Mouse (Mus musculus) heart, adult 8-10 months (tissue): ENCODE measurements around the gene Tat. TPM values are rescaled to one million over a fixed set of nuclear protein-coding genes. Genes with fewer than 3 reads are reported as not detected.

Experiments
- DNase-seq: peaks from one replicate; pipeline ENCODE4 v3.0.0; 2022; ENCODE audit warnings: low spot score
- total RNA-seq, 4 experiments: library from RNA; stranded (reverse); gene quantifications; 2 replicates each; pipeline ENCODE4 v1.2.4; 2022

Gene Tat
- total RNA-seq, 4 experiments from 2014 or later, result 0.14 to 2.0 (median 0.41) TPM

- no peak for DNase-seq
Measured at GRCm38 (mm10) chr8:109982386-109983105, 7.7 kb upstream of the Tat start.

- no peak for DNase-seq
Measured at GRCm38 (mm10) chr8:109983944-109984343, 6.3 kb upstream of the Tat start.

- DNase-seq, result no peak
Measured at GRCm38 (mm10) chr8:109986384-109986783, 3.9 kb upstream of the Tat start.

- no peak for DNase-seq
Measured at GRCm38 (mm10) chr8:109987776-109988175, 2.5 kb upstream of the Tat start.

GRCm38 (mm10) chr8:109989151-109989550 is 1.1 kb upstream of the Tat start:
- no peak for DNase-seq

- DNase-seq, result no peak
Measured at GRCm38 (mm10) chr8:109992166-109992565, 1.9 kb downstream of the Tat start.

- no peak for DNase-seq
Measured at GRCm38 (mm10) chr8:109992951-109993350, 2.7 kb downstream of the Tat start.

GRCm38 (mm10) chr8:109997381-109997780 is 7.1 kb downstream of the Tat start:
- DNase-seq, result no peak

- no peak for DNase-seq
Measured at GRCm38 (mm10) chr8:109998066-109998465, 7.8 kb downstream of the Tat start.

GRCm38 (mm10) chr8:109999974-110000373 is 9.7 kb downstream of the Tat start:
- no peak for DNase-seq

GRCm38 (mm10) chr8:110002953-110003352 is 12.7 kb downstream of the Tat start:
- no peak for DNase-seq

GRCm38 (mm10) chr8:110004300-110004699 is 14.1 kb downstream of the Tat start:
- no peak for DNase-seq

GRCm38 (mm10) chr8:110006312-110007023 is 16.2 kb downstream of the Tat start:
- DNase-seq, result no peak

GRCm38 (mm10) chr8:110008228-110008994 is 18.2 kb downstream of the Tat start:
- no peak for DNase-seq

- DNase-seq, result no peak
Measured at GRCm38 (mm10) chr8:110008995-110009446, 18.8 kb downstream of the Tat start.

GRCm38 (mm10) chr8:110010868-110011267 is 20.6 kb downstream of the Tat start:
- DNase-seq, result peak; percentile 21

GRCm38 (mm10) chr8:110022081-110022480 is 31.8 kb downstream of the Tat start:
- DNase-seq, result no peak

- DNase-seq, result no peak
Measured at GRCm38 (mm10) chr8:110022768-110023344, 32.6 kb downstream of the Tat start.

GRCm38 (mm10) chr8:110033771-110034170 is 43.5 kb downstream of the Tat start:
- peak; percentile 4 for DNase-seq

- no peak for DNase-seq
Measured at GRCm38 (mm10) chr8:110034331-110034730, 44.1 kb downstream of the Tat start.

- no peak for DNase-seq
Measured at GRCm38 (mm10) chr8:110036156-110036555, 45.9 kb downstream of the Tat start.

- no peak for DNase-seq
Measured at GRCm38 (mm10) chr8:110039216-110039615, 49.0 kb downstream of the Tat start.
